17 mouse cellular contexts compared by ENCODE assay signal in genomic region chr17:73112128-73112527, GRCm38 (mm10). TPM values are rescaled to one million over a fixed set of nuclear protein-coding genes. Genes with fewer than 3 reads are reported as not detected.
A peak's percentile ranks its signal among the peaks of the same experiment; 100 is the strongest.
DNase-seq lines count a peak whose midpoint lies in the region; ATAC-seq and TF ChIP-seq lines count a peak whose summit lies in the region.
"Had no signal": no experiment of that assay in that cellular context is flagged by ENCODE, and none has a peak within 500 bp of the region (broad histone marks: within the 10 kb centered on the region; RNA-seq: fewer than 3 reads in every experiment).

No protein-coding gene starts in this region.

- H3K4me2 ChIP-seq in kidney, embryonic 16.5 days (replicated peaks; ENCODE audit: low read depth, low read length): no peak overlapping the region
- H3K4me2 ChIP-seq in intestine, embryonic 15.5 days (replicated peaks): peak overlapping the region; percentile 25; the same call in 1 of the 2 replicates
- H3K4me2 ChIP-seq: liver, embryonic 15.5 days; midbrain, embryonic 15.5 days; neural tube, embryonic 13.5 days; stomach, embryonic 15.5 days had no signal

- ATAC-seq in kidney, embryonic 16.5 days (ENCODE audit: low FRiP score, low TSS enrichment): no peak
- ATAC-seq in intestine, embryonic 15.5 days: no peak
- ATAC-seq: hindbrain, embryonic 16.5 days; midbrain, embryonic 15.5 days had no signal

- H3K9me3 ChIP-seq in kidney, embryonic 16.5 days (ENCODE audit: low read length): no peaks in the 10 kb centered on the region
- H3K9me3 ChIP-seq in intestine, embryonic 15.5 days: no peaks in the 10 kb centered on the region
- H3K9me3 ChIP-seq: liver, embryonic 15.5 days; midbrain, embryonic 15.5 days; neural tube, embryonic 13.5 days; stomach, embryonic 15.5 days had no signal

- peaks cover 4% of the 10 kb centered on the region for H3K4me1 ChIP-seq in heart, adult 2 months (ENCODE audit: control insufficient read depth, insufficient read depth, low read length)
- peaks cover 27% of the 10 kb centered on the region for H3K4me1 ChIP-seq in kidney, embryonic 16.5 days (ENCODE audit: insufficient read depth, low read length)
- H3K4me1 ChIP-seq in intestine, embryonic 15.5 days (replicated peaks): peaks cover 13% of the 10 kb centered on the region; the same call in 1 of the 2 replicates

- no peak overlapping the region for H3K9ac ChIP-seq in heart, adult 2 months (ENCODE audit: low read depth, low read length)
- H3K9ac ChIP-seq in kidney, embryonic 16.5 days (replicated peaks; ENCODE audit: low read length): no peak overlapping the region
- no peak overlapping the region for H3K9ac ChIP-seq in intestine, embryonic 15.5 days
- H3K9ac ChIP-seq: liver, embryonic 15.5 days; midbrain, embryonic 15.5 days; neural tube, embryonic 13.5 days; stomach, embryonic 15.5 days had no signal

- H3K79me2 ChIP-seq in heart, adult 2 months (replicated peaks; ENCODE audit: control insufficient read depth, insufficient read depth, low read length): no peaks in the 10 kb centered on the region

- no peaks in the 10 kb centered on the region for H3K27me3 ChIP-seq in heart, adult 2 months (ENCODE audit: control insufficient read depth, insufficient read depth, low read length)
- no peaks in the 10 kb centered on the region for H3K27me3 ChIP-seq in kidney, embryonic 16.5 days (ENCODE audit: insufficient read depth, low read length)
- no peaks in the 10 kb centered on the region for H3K27me3 ChIP-seq in intestine, embryonic 15.5 days (replicated peaks)
- H3K27me3 ChIP-seq: liver, embryonic 15.5 days; midbrain, embryonic 15.5 days; neural tube, embryonic 13.5 days; stomach, embryonic 15.5 days had no signal

- TF ChIP-seq CTCF in heart, adult 2 months (IDR thresholded peaks at IDR 0.05): no peak

- 54% methylated on average over 7 of the region's 7 CpGs for WGBS in heart, adult 2 months
- 68% methylated on average over 7 of the region's 7 CpGs for WGBS in kidney, embryonic 16.5 days
- 62% methylated on average over 7 of the region's 7 CpGs for WGBS in intestine, embryonic 15.5 days

- intact Hi-C loops in heart, adult 2 months (cut with DNase I): no loop called here

- no peak for TF ChIP-seq POLR2A in heart, adult 2 months (IDR thresholded peaks at IDR 0.05; ENCODE audit: insufficient read depth, low read depth, low read length)

- peak overlapping the region; percentile 48 for H3K27ac ChIP-seq in heart, adult 2 months
- H3K27ac ChIP-seq in kidney, embryonic 16.5 days (ENCODE audit: low read length): peak overlapping the region; percentile 89; the same call in 1 of the 2 replicates
- peak overlapping the region; percentile 75; the same call in 1 of the 2 replicates for H3K27ac ChIP-seq in intestine, embryonic 15.5 days
- H3K27ac ChIP-seq: liver, embryonic 15.5 days; midbrain, embryonic 15.5 days; neural tube, embryonic 13.5 days; stomach, embryonic 15.5 days had no signal

- no peak for DNase-seq in heart, adult 2 months
- DNase-seq in heart, postnatal 4 days: no peak
- DNase-seq in kidney, adult 8-10 months: no peak
- peak; percentile 45 for DNase-seq in 416B (ENCODE audit: low read depth)
- DNase-seq in cerebellum, adult 11 months: no peak
- DNase-seq in layer of hippocampus, adult 11-12 months (ENCODE audit: low spot score): no peak
- DNase-seq: cerebellum, adult 9-10 months; layer of hippocampus, postnatal 36 days; thymus, postnatal 14 days had no signal

- TF ChIP-seq EP300 in heart, adult 2 months (IDR thresholded peaks at IDR 0.05; ENCODE audit: insufficient read depth, low read depth, low read length): no peak

- H3K4me3 ChIP-seq in heart, adult 2 months: no peak overlapping the region
- no peak overlapping the region for H3K4me3 ChIP-seq in kidney, embryonic 16.5 days (ENCODE audit: low read length)
- no peak overlapping the region for H3K4me3 ChIP-seq in intestine, embryonic 15.5 days (replicated peaks)
- H3K4me3 ChIP-seq: erythroblast, embryonic 14.5 days; liver, embryonic 15.5 days; midbrain, embryonic 15.5 days; neural tube, embryonic 13.5 days; stomach, embryonic 15.5 days had no signal

- no peaks in the 10 kb centered on the region for H3K36me3 ChIP-seq in heart, adult 2 months (ENCODE audit: control insufficient read depth, insufficient read depth, low read length)
- H3K36me3 ChIP-seq in kidney, embryonic 16.5 days (ENCODE audit: insufficient read depth, low read length): no peaks in the 10 kb centered on the region
- 0 out of 2 replicates have a peak, but pooled peaks cover 2% of the 10 kb centered on the region for H3K36me3 ChIP-seq in intestine, embryonic 15.5 days
- H3K36me3 ChIP-seq: liver, embryonic 15.5 days; midbrain, embryonic 15.5 days; neural tube, embryonic 13.5 days; stomach, embryonic 15.5 days had no signal

RNA-seq across cellular contexts. Expression of gene Lclat1, which starts 4.3 kb away (rescaled TPM):
- 100 to 1,000 TPM; 100 to 104 TPM for total RNA-seq in heart, adult 2 months (2021)
- polyA plus RNA-seq in heart, adult 2 months (2012; rRNA removed): 30.2 and 65.1 TPM in 2 replicates
- 100 to 1,000 TPM; 160 to 168 TPM for total RNA-seq in heart, postnatal 4 days (2021)
- 16.9 and 20.0 TPM in 2 replicates for polyA plus RNA-seq in kidney, embryonic 16.5 days (2015; fragmentation: Nextera tagmentation; extraction: Ambion mirVana)
- 24.2 and 25.0 TPM in 2 replicates for polyA plus RNA-seq in intestine, embryonic 15.5 days (2015; fragmentation: Nextera tagmentation; extraction: Ambion mirVana)
- polyA plus RNA-seq: erythroblast, embryonic 14.5 days had no signal
